Mouse (Mus musculus) gastrocnemius, postnatal 14 days (tissue): ENCODE data around the gene Akap14. TPM values are rescaled to one million over a fixed set of nuclear protein-coding genes. Genes with fewer than 3 reads are reported as not detected.
A peak's percentile ranks its signal among the peaks of the same experiment; 100 is the strongest.

Experiments
- DNase-seq: peaks from one replicate; pipeline ENCODE4 v3.0.0; 2021; ENCODE audit warnings: mixed read lengths
- intact Hi-C: fragments of 180-260 bp; cut with DNase I; formaldehyde crosslinking; loops from one replicate; pipeline ENCODE4 v1.15.1; 2025; ENCODE audit warnings: low total_unique reads
- total RNA-seq, 2 experiments: library from RNA; stranded (reverse); gene quantifications; 2 replicates each; pipeline ENCODE4 v1.2.3; 2021

The Akap14 gene
- total RNA-seq, 2 experiments from 2014 or later, result not detected

DNA sequence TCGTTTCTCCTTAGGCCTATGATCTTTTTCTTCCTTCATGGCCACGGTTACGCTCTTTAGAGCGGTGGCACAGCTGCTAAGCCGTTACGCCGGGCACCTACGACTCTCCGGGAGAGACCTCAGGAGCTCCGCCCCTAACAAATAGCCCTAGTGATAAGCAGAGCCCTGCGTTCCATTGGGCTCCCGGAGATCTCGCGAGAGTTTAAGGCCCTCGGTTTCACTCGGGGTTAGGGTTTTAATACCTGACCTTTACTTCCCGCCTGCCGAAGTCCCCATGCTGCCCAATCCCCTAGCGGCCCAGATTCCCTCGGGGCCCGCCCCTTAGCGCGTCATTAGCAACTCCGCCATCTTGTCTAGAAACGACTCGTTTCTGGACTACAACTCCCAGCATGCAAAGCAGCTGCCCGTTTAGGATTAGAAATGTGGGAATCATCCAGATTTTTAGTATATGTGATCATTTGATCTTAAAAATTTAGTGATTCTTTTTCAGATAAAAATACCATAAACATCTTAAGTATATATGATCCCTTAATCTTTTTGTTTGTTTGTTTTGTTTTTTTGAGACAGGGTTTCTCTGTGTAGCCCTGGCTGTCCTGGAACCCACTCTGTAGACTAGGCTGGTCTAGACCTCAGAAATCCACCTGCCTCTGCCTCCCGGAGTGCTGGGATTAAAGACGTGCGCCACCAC, 58.3 kb downstream of the Akap14 start, which contains the start of gene Upf3b:
TSS of gene Upf3b (minus strand) at position 130 of the 688 bp plus-strand sequence.
- intact Hi-C loops, result no loop called here
- DNase-seq, result peak; percentile 90

DNA sequence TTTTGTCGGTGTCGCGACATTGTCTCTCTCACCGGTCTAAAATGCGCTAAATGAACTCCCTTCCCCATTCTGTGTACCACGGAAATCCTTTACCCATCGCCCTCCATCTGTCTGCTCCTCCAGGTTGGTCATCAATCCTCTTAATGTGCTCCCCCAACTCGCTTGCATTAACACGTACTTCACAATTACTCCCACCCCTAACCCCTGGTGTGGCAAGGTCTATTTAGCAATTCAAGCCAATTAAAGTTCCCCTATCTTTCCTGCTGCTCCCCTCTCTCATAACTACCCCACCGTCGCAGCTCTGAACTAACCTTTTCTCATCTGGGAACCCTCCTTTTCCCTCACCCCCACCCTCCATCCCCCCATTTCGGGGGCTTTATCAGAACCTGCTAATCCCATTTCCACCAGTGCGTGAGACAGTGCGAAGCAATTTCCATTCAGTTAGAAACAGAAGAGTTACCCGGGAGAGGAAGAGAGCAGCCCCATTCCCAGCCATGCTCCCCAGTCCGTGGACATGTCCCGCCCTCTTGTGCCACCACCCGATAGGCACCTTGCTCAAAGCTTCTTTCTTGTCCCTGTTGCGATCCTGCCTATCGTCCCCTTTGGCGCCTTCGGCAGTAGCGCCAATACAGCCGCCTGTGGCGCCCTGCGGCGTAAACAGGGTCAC, 59.0 kb downstream of the Akap14 start:
- intact Hi-C loops, result no loop called here
- no peak for DNase-seq

DNA sequence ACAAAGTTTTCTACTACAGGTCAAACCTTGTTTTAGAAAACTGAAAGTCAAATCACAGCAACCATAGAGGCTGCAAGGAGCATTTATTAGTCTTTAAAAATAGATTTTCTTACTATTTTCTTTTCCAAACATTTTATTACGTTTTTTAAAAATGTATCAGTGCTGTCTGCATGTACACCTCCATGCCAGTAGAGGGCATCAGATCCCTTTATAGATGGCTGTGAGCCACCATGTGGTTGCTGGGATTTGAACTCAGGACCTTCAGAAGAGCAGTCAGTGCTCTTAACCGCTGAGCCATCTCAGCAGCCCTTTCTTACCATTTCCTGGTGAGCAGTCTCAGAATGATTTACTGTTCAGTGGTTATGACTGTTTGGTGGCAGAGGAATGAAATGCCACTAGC, 64.8 kb downstream of the Akap14 start:
- intact Hi-C loops, result no loop called here
- DNase-seq, result no peak

Other genes starting within 250 kb of the Akap14 start
- gene Sept6, start 177.0 kb downstream of the Akap14 start, total RNA-seq, result 1 to 10 TPM; 4.3 to 7.0 TPM
- gene Sowahd, start 120.0 kb downstream of the Akap14 start, total RNA-seq, result not detected
- 100 to 1,000 TPM; 417 to 466 TPM for gene Rpl39, start 83.4 kb downstream of the Akap14 start, total RNA-seq
- gene Upf3b, start 58.5 kb downstream of the Akap14 start, total RNA-seq, result 1 to 10 TPM; 8.5 to 9.4 TPM
- 1 to 10 TPM; 6.6 to 7.2 TPM for gene Nkap, start 42.0 kb downstream of the Akap14 start, total RNA-seq
- 100 to 1,000 TPM; 346 to 390 TPM for gene Ndufa1, start 22.3 kb upstream of the Akap14 start, total RNA-seq
- 1 to 10 TPM; 1.8 to 2.4 TPM for gene Rnf113a1, start 22.4 kb upstream of the Akap14 start, total RNA-seq
- gene Gm9, start 42.2 kb upstream of the Akap14 start, total RNA-seq, result not detected
- not detected for gene Rhox1, start 53.4 kb upstream of the Akap14 start, total RNA-seq
- gene Rhox2a, start 76.1 kb upstream of the Akap14 start, total RNA-seq, result not detected
- not detected for gene Rhox3a, start 81.1 kb upstream of the Akap14 start, total RNA-seq
- gene Rhox4a, start 96.5 kb upstream of the Akap14 start, total RNA-seq, result not detected
- gene Rhox3a2, start 211.2 kb upstream of the Akap14 start, total RNA-seq, result under 1 TPM in 1 of 2 experiments, not detected in 1; 0.35 TPM
- gene Rhox4a2, start 222.0 kb upstream of the Akap14 start, total RNA-seq, result not detected
- not detected for gene Rhox2b, start 243.2 kb upstream of the Akap14 start, total RNA-seq